Mouse (Mus musculus) cerebellum, postnatal 36 days (tissue): ENCODE measurements around the gene Fbxw21.

ENCODE experiments used
- DNase-seq, 2 experiments: peaks; one replicate each; pipeline ENCODE4 v3.0.0; 2021 to 2022; ENCODE audit warnings: mixed read lengths in 2 of 2

Gene Fbxw21

DNA sequence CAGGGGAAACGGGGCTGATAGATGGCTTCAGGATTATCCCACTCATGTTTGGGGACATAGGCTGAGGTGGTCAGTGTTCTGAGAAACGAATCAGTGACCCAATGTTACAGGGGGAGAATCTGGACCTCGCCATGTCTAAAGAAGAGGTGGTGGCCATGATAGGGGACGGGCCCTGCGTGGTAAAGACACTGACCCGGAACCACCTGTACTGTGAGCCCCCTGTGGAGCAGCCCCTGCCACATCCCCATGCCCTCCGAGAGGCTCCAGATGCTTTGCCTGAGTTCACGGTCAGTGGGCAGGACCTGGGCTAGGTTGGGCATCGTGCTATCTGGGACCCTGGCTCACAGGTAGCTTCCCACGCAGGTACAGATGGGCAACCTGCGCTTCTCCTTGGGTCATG, 51.6 kb downstream of the Fbxw21 start:
- no peak for DNase-seq

DNA sequence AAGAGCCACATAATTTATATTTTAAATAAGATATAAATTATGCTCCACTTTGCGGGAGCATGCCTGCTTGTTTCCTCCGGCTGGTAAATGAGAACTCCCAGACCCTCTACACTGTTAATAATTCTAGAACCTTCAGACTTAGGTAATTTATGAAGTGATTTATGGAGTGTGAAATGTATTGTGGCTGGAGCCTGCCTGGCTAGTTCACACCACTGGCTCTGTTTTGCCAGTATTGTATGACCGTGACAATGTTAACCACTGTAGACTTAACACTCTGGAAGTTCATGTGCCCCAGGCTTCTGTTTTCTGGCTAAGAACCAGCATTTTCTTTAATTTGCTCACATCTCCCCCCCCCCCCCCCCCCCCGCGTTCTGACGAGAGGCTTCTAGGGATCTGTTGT, 54.5 kb downstream of the Fbxw21 start:
- DNase-seq: no peak

DNA sequence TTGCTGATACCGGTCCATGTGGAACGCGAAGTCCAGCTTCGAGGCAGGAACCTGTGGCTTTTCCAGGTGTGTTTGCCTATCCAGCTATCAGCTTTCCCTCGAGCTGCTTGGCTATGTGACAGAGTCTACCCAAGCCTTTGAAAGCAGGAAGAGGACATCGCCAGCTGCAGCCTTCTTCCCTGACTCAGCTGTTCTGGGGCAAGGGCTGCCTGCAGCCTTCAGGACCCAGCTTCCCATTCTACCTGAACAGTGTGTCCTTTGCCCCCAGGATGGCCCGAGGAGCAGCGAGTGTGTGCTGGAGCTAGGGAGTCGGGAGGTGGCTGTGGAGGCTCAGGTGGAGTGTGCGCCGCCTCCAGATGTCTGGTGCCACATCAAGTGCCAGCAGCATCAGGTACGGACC, 56.2 kb downstream of the Fbxw21 start:
- no peak for DNase-seq

DNA sequence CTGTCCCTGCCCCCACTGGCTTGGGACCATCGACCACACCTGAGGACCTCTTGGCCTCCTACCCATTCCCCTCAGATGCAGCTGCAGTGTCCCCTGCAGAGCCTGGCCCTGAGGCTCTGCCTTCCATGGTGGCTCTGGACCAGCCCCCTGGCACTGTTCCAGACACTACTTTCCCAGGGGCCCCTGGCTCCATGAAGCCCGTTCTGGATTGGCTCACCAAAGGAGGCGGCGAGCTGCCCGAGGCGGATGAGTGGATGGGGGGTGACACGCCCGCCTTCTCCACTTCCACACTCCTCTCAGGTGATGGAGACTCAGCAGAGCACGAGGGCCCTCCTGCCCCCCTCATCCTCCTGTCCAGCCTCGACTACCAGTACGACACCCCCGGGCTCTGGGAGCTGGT, 56.8 kb downstream of the Fbxw21 start:
- DNase-seq: no peak

DNA sequence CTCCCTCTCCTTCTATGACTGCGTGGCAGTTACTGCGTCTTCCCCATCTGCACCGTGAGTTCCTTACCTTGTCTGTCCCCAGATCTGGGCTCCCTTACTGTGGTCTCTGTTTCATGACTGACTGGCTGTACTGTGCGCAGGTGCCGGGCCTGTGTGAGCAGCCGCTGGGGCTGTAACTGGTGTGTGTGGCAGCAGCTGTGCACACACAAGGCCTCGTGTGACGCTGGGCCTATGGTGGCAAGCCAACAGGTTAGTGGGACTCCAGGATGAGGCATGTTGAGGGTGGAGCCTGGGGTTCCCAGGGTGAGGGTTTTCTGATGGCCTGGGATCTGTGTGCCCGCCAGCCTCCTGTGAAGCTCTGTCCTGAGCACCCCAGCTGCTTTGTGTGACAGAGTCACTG, 57.8 kb downstream of the Fbxw21 start:
- no peak for DNase-seq

DNA sequence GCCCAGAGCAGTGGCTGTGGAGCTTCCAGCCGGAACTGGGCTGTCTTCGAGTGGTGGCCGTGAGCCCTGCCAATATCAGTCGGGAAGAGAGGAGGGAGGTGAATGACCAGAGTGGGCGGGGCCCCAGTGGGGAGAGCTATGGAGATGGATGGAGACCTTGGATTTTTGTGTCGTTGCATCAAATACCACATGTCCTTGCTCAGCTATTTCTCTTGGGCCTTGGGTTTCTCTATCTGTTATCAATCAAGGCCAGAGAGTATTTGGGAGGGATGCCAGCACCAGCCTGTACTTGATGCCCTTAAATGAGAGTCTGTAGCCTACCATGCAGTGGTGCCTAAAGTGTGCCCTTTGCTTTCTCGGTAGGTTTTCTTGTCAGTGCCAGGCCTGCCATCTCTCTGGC, 58.6 kb downstream of the Fbxw21 start:
- DNase-seq: no peak

DNA sequence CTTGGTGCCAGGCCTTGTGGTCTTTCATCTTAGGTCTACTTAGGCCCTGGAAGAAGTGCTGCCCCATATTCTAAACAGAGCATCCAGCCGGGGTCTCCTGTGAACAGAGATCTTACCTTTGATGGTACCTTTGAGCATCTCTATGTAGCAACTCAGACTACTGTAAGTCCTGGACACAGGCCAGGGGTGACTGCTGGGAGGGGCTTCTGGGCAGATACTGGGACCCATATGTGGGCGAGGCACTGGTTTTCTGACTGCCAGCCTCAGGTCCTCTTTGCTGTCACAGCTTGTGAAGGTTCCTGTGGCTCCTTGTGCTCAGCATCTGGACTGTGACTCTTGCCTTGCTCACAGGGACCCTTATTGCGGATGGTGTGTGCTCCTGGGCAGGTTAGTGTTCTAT, 59.3 kb downstream of the Fbxw21 start:
- no peak for DNase-seq

DNA sequence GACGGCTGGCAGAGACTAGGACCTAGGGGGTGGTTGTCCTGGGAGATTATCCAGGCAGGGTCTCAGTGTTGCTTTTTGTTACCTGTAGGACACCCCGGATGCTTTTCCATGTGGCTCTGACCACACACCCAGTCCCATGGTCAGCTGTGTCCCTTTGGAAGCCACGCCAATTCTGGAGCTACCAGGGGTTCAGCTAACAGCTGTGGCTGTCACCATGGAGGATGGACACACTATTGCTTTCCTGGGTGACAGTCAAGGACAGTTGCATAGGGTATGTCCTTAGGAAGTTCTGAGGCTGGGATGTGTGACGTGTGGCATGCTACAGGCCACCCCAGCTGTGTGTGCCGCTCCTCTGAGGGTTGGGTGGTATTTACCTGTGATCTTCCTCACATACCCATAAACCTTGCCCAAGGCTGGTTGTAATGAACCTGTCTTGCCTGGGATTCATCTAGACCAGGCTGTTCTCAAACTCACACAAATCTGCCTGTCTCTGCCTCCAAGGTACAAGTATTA, 59.9 kb downstream of the Fbxw21 start:
- no peak for DNase-seq

DNA sequence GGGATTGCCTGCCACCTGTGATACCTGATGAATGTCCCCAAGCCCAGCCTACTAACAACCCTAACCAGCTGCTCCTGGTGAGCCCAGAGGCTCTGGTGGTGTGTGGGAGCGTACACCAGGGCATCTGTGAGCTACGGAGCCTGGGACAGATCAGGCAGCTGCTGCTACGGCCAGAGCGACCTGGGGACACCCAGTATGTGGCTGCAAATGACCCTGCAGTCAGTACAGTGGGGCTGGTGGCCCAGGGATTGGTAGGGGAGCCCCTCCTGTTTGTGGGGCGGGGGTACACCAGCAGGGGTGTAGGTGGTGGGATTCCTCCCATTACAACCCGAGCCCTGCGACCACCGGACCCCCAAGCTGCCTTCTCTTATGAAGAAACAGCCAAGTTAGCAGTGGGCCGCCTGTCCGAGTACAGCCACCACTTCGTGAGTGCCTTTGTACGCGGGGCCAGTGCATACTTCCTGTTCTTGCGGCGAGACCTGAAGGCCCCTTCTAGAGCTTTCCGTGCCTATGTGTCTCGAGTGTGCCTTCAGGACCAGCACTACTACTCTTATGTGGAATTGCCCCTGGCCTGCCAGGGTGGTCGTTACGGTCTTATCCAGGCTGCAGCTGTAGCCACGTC, 61.4 kb downstream of the Fbxw21 start:
- no peak for DNase-seq

DNA sequence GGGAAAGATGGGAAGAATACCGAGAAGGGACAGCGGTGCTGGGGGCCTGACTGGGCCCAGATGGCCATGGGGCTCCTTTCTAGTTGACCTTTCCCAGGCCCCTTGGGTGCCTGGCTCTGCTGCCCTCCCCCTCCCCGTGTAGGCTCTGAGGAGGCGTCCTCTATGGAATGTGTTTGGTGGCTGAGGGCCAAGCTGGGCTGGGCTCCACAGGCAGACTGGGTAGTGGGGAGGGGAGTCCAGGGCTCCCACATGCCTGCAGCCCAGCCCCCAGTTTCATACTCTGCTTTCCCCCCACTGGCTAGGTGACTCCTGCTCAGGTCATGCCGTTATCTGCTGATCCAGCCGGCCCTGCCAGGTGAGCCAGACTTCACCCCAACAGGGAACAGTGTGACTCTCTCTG, 62.9 kb downstream of the Fbxw21 start:
- no peak for DNase-seq

DNA sequence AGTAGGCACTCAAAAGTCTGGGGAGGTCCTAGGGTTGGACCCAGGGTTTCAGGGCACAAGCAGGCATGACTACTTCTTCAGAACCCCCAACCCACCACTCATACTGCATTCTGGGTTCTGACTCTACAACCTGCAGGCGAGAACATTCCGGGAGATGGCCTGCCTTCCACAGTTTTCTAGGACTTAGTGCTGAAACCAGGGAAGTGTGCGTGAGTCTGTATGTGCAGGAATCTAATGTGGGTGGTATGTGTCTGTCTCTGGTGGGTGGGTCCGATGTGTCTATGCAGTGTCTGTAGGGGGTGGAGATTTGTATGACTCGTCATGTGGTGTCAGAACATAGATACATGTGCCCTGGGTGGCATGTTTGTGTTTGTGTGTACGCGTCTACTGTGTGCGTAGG, 63.5 kb downstream of the Fbxw21 start:
- DNase-seq: no peak

DNA sequence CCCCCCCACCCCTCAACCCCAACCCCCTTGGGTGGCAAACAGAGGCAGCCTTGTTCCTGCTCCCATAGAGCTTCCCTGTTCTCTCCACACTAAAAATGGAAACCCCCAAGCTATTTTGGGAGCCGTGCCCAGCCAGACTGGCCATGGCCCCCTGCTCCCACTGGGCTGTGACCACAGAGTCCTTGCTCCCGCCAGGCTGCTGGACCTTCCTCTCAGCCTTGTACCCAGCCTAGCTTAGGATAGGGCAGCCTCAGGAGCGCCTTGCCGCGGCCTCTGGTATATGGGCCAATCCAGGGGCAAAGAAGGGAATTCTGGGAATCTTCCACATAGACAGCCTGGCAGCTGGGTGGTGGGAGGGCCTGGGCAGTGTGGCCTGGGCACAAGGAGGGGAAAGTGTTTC, 64.0 kb downstream of the Fbxw21 start:
- peak in 1 of 2 experiments; percentile 34 for DNase-seq

DNA sequence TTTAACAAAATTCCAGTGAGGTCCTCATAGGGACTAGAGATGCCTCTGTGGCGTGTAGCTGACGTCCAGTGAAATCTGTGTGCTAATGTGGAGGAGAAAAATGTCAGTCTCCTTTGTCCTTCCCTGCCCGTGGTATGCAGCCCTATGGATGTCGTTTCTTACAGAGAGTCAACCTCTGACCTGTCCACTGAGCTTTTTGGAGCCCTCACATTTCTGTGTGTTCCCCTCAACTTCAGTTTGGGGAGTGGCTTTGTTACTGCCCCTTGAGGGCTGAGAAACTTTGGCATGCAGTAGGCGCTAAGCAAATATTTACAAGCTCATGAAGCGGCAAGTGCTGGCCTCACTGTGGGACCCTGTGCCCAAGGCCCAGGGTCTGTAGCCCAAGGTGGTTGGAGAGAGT, 64.5 kb downstream of the Fbxw21 start:
- no peak for DNase-seq

DNA sequence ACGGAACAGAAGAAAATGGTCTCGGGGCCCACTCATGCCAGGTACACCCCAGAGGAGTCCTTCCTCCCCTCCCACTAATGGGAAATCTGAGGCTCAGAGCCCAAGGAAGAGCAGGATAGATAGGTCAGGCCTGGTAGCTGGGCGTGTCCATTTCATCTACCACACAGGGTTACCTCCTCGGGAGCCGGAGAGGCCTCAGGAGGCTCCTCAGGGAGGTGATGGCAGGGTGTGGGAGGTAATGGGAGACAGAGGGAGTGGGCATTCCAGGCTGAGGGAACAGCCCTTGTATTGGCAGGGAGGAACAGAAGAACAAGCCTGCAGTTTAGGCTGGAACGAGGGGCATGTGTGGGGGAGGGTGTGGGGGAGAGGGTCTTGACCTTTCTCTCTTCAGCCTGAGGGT, 65.0 kb downstream of the Fbxw21 start:
- no peak for DNase-seq

DNA sequence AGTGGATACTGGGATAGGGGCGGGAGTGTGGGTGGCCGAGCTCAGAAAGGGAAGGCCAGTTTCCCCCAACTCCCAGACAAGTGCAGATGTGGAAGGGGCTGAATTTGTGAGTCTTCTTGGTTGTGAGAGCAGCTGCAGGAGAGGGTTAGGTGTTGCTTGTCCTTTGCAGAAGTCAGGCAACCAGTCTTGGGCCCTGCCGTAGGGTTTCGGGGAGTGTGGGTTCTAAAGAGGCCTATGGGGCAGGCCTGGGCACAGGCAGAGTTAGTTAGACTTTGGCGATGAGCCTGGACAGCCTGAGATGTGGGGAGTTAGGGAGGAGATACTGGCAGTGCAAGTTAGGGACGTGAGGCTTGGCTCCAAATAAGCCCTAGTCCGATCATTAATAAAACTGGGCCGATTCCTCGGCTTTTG, 65.6 kb downstream of the Fbxw21 start:
- DNase-seq: no peak

DNA sequence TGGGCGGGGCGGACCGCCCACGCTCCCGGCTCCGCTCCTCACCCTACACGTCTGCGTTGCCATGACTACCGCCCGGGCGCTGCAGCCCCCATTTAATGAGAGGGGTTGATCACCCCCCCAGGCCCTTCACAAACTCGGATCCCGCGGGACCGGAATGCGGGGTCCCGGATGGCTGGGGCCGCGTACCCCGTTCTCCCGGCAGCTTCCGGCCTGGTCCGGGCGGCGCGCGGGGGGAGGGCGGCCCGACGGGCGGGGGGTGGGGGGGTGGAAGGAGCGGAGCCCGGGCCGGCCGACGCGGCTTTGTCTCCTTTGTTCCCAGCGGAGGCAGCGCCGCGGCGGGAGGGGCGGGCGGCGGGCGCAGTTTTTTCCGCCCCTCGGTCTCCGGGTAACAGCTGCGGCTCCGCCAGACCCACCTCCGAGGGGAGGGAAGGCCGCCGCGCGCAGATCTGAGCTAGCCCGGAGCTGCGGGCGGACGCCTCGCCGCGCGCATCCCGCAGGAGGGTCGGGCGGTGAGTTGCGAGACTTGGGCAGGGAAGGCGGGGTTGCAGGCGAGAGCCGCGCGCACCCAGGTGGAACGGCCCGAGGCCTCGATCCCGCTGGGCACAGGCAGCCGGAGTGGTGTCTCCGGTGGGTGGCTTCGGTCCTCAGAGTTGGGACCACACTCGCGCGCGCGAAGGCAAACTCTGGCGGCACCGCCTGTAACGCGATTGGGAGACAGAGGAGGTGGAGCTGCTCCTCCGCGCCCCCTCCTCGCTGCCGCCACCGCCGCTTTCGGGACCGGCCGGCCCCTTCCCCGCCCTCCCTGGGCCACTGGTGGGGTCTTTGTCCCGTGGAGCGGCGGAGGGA, 66.5 kb downstream of the Fbxw21 start, which contains the start of gene Plxnb1:
TSS of gene Plxnb1 (plus strand) at position 253 of the 846 bp plus-strand sequence.
- DNase-seq: peak; percentile 38 to 53

DNA sequence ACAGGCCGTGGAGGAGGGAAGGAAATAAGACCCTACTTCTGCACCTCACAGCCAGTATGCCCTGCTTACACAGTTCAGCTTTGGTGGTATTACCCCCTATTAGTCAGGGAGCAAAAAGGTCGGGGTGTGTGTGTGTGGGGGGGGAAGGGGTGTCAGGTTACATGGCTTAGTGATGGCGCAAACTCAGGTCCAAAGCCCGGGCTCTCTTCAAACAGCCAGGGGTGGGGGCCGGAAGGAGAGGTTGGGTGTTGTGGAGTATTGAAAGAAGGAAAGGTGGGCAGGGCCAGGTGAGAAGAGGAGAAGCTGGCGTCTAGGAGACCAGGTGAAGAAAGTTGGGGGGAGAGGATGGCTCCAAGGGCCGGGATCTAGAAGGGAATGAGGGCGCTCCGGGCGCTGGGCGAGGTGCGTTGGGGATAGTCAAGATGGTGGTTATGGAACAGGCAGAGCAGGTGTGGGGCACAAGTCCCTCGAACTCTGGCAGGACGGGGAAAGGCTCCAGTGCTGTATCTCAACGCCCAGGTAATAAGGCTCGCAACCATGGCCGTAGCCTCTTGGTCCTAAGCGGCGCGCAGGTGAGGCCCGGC, 67.2 kb downstream of the Fbxw21 start:
- DNase-seq: no peak

DNA sequence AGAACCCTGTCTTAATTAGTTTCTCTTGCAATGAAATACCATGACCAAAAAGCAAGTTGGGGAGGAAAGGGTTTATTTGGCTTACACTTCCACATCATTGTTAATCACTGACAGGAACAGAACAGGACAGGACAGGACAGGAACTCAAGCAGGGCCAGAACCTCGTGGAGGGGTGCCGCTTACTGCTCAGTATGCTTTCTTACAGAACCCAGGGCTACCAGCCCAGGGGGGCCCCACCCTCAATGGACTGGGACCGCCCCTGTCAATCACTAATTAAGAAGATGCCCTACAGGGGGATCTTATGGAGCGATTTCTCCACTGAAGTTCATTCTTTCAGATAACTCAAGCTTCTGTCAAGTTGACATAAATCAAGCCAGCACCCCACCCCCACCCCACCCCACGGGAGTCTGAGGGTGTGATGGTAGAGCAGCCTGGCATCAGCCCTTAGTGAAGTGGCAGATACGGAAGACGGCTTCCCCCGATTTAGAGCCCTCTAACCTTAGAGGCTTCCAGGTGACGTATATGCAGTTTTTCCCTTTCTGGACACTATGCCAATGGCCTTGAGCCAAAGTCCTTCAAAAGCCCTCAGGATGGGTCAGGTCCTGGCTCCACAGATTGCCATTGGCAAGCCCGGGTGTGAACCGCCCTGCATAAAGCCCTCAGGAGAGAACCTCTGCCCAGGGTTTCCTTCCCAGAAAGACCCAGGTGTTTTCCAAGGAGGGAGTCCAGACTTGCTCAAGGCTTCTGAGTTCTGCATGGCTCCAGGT, 67.9 kb downstream of the Fbxw21 start:
- DNase-seq: no peak

DNA sequence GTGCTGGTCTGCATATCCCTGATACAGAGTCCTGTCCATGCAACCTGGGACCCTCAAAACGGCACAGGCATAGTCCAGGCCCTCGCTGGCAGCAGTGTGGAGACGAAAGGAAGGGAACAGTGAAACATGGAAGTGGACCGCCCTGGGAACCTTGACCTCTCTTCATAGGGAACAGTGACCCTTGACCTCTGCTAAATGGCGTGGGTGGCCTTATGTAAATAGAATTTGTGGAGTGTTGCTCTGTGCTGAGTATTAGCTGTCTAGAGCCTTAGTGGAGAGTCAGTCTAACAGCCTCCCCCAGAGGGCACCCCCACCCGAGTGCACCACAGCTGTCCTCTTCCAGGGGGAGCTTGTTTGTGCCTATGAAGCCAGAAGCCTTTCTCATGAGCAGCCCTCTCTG, 69.0 kb downstream of the Fbxw21 start:
- DNase-seq: no peak

DNA sequence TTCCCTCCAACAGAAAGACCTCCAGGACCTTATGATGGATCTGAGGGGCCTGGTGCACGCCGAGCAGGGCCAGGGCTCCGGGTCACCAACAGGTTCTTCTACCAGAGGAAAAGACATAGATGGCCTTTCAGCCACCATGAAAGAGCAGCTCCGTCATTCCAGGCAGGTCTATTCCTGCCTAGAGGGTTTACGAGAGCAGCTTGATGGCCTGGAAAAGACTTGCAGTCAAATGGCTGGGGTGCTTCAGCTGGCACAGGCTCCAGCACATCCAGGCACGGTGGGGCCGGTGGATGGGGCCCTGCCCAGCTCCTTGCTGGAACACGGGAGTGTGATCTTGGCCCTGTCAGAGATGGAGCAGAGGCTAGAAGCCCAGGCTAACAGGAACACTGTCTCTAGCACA, 70.0 kb downstream of the Fbxw21 start:
- no peak for DNase-seq

DNA sequence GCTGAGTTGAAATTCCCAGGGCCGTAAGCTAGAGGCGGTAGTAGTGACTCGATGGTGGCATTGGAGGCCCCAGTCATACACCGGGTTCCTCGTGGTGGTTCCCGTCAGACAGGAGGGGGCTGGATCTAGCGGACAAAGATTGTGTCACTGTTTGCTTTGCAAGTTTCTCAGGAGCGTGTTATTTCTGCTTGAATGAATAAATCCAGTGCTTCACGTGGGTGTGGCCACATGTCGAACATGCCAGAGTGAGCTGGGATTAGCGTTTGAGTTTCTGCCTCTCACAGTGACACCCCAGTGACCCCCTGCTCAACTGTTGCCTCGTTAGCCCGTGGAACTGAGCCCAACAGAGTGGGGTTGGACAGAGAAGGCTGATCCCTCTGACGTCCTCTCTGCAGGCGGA, 71.4 kb downstream of the Fbxw21 start:
- no peak for DNase-seq
